Mouse (Mus musculus) embryonic fibroblast, embryonic 13.5 days (primary cell): ENCODE data around the gene Sec14l1.

Experiments used
- CTCF ChIP-seq: IDR thresholded peaks from 2 replicates; pipeline ENCODE4 v1.5.1; 2011; ENCODE audit warnings: mild to moderate bottlenecking, control low read depth, low read length, moderate library complexity, borderline replicate concordance; ENCODE audit not compliant: insufficient read depth
- POLR2A ChIP-seq: IDR thresholded peaks from 2 replicates; pipeline ENCODE4 v1.6.1; 2011; ENCODE audit warnings: low read depth, mild to moderate bottlenecking, control low read depth, low read length, moderate library complexity

GRCm38 (mm10) chr11:117077902-117078301 is 37.1 kb upstream of the Sec14l1 start:
- TF ChIP-seq POLR2A (no peak), CTCF (no peak)
